Comparison of ENCODE assay signal across 26 mouse cellular contexts in the genomic region with DNA sequence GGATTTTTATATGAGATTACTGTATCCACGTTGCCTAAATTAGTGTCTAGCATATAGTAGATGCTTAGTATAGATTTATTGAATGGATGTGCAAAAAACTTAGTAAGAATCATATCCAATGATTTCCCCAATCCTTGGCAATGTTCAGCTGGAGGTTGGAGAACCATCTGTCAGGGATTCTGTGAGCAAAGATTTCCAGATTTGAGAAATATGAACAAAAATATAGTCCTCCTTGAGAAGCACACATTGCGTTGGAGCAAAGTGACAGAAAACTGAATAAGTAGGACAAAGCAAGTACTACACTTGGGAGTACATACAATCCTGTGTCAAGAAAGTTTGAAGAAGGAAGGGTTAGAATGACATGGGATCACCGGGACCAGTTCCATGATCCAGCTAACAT. TPM values are rescaled to one million over a fixed set of nuclear protein-coding genes. Genes with fewer than 3 reads are reported as not detected.
DNase-seq lines count a peak whose midpoint lies in the region; ATAC-seq and TF ChIP-seq lines count a peak whose summit lies in the region.
"Had no signal": no experiment of that assay in that cellular context is flagged by ENCODE, and none has a peak within 500 bp of the region (broad histone marks: within the 10 kb centered on the region; RNA-seq: fewer than 3 reads in every experiment).

No protein-coding gene starts in this region.

- 94% methylated on average over 3 of the region's 3 CpGs for WGBS in forebrain, embryonic 14.5 days
- 93% methylated on average over 3 of the region's 3 CpGs for WGBS in forebrain, embryonic 10.5 days

- H3K4me1 ChIP-seq in forebrain, embryonic 14.5 days (ENCODE audit: control insufficient read depth, insufficient read depth, low read length) = no peaks in the 10 kb centered on the region
- H3K4me1 ChIP-seq in forebrain, embryonic 10.5 days = peaks cover 7% of the 10 kb centered on the region
- H3K4me1 ChIP-seq: liver, embryonic 13.5 days; stomach, embryonic 15.5 days had no signal

- no peaks in the 10 kb centered on the region for H3K27me3 ChIP-seq in forebrain, embryonic 14.5 days (replicated peaks; ENCODE audit: control insufficient read depth, insufficient read depth, low read length)
- H3K27me3 ChIP-seq in forebrain, embryonic 10.5 days (ENCODE audit: poor library complexity, severe bottlenecking) = no peaks in the 10 kb centered on the region
- H3K27me3 ChIP-seq: forebrain, embryonic 12.5 days; limb, embryonic 12.5 days; stomach, embryonic 15.5 days had no signal

- ATAC-seq in forebrain, embryonic 14.5 days = no peak
- ATAC-seq: CD4-positive, CD25-positive, alpha-beta regulatory T cell, adult 4 months; Patski had no signal

- TF ChIP-seq CTCF in brain, embryonic 14.5 days (IDR thresholded peaks at IDR 0.05; ENCODE audit: borderline replicate concordance, extremely low read depth, insufficient read depth, insufficient read length) = no peak

- no peak overlapping the region for H3K4me3 ChIP-seq in forebrain, embryonic 14.5 days (ENCODE audit: low read depth, low read length)
- no peak overlapping the region for H3K4me3 ChIP-seq in forebrain, embryonic 10.5 days
- H3K4me3 ChIP-seq: forebrain, embryonic 12.5 days; hindbrain, embryonic 10.5 days; limb, embryonic 12.5 days; liver, embryonic 13.5 days; midbrain, embryonic 10.5 days; stomach, embryonic 15.5 days had no signal

- no peak for TF ChIP-seq POLR2A in brain, embryonic 14.5 days (IDR thresholded peaks at IDR 0.05; ENCODE audit: borderline replicate concordance, extremely low read depth, insufficient read depth, insufficient read length, poor library complexity, severe bottlenecking)

- no peaks in the 10 kb centered on the region for H3K9me3 ChIP-seq in forebrain, embryonic 14.5 days (replicated peaks; ENCODE audit: control insufficient read depth, low read length)
- no peaks in the 10 kb centered on the region for H3K9me3 ChIP-seq in forebrain, embryonic 10.5 days
- H3K9me3 ChIP-seq: forebrain, embryonic 12.5 days; hindbrain, embryonic 10.5 days; limb, embryonic 12.5 days; liver, embryonic 13.5 days; midbrain, embryonic 10.5 days; stomach, embryonic 15.5 days had no signal

- H3K36me3 ChIP-seq in forebrain, embryonic 14.5 days (ENCODE audit: control insufficient read depth, insufficient read depth, low read length) = no peaks in the 10 kb centered on the region
- no peaks in the 10 kb centered on the region for H3K36me3 ChIP-seq in forebrain, embryonic 10.5 days (replicated peaks)
- H3K36me3 ChIP-seq: forebrain, embryonic 12.5 days; hindbrain, embryonic 10.5 days; limb, embryonic 12.5 days; liver, embryonic 13.5 days; midbrain, embryonic 10.5 days; stomach, embryonic 15.5 days had no signal

- intact Hi-C loops in left cerebral cortex, postnatal 36 days (cut with DNase I) = no loop called here

- no peak overlapping the region for H3K4me2 ChIP-seq in forebrain, embryonic 14.5 days (ENCODE audit: low read length)
- H3K4me2 ChIP-seq: forebrain, embryonic 12.5 days; limb, embryonic 12.5 days; liver, embryonic 13.5 days; lung, embryonic 14.5 days; stomach, embryonic 15.5 days had no signal

- H3K27ac ChIP-seq in forebrain, embryonic 14.5 days (ENCODE audit: low read depth, low read length) = no peak overlapping the region
- no peak overlapping the region for H3K27ac ChIP-seq in forebrain, embryonic 10.5 days
- H3K27ac ChIP-seq: forebrain, embryonic 12.5 days; hindbrain, embryonic 10.5 days; kidney, postnatal 0 days; limb, embryonic 12.5 days; liver, embryonic 13.5 days; macrophage; midbrain, embryonic 10.5 days; stomach, embryonic 15.5 days had no signal

- no peak overlapping the region for H3K9ac ChIP-seq in forebrain, embryonic 14.5 days (ENCODE audit: low read length)
- H3K9ac ChIP-seq: forebrain, embryonic 12.5 days; limb, embryonic 12.5 days; liver, embryonic 13.5 days; lung, embryonic 14.5 days; stomach, embryonic 15.5 days had no signal

- peak; percentile 21 for DNase-seq in forebrain, embryonic 14.5 days (ENCODE audit: low spot score)
- DNase-seq in forebrain, embryonic 10.5 days (ENCODE audit: extremely low spot score, low spot score) = no peak
- DNase-seq in layer of hippocampus, adult 11-12 months (ENCODE audit: low spot score) = peak; percentile 35
- DNase-seq in layer of hippocampus, postnatal 10 days (ENCODE audit: low spot score in 2 of 2) = no peak
- peak; percentile 4 for DNase-seq in brain, embryonic 14.5 days (ENCODE audit: low read depth)
- peak; percentile 23 to 30 for DNase-seq in left cerebral cortex, postnatal 36 days (ENCODE audit: low spot score in 2 of 2)
- no peak for DNase-seq in urinary bladder, postnatal 4 days (ENCODE audit: low spot score in 2 of 2)
- DNase-seq in lung, postnatal 25 days (ENCODE audit: low spot score) = no peak
- DNase-seq: adrenal gland, adult 8-10 months; cerebellum, adult 11-12 months; cerebellum, postnatal 36 days; gastrocnemius, postnatal 14 days; kidney, adult 18-20 months; liver, embryonic 13.5 days; lung, embryonic 14.5 days; thymus, adult 2 months had no signal

RNA-seq across cellular contexts. Expression of a gene that starts 8.9 kb away (rescaled TPM):
- polyA plus RNA-seq in forebrain, embryonic 14.5 days (2014; fragmentation: Nextera tagmentation; extraction: Ambion mirVana) = 2.3 and 3.5 TPM in 2 replicates
- 0.67 and 0.90 TPM in 2 replicates for polyA plus RNA-seq in forebrain, embryonic 10.5 days (2016; fragmentation: Nextera tagmentation; extraction: Ambion mirVana)
- total RNA-seq in layer of hippocampus, postnatal 10 days (2021) = 10 to 100 TPM; 20.7 to 28.5 TPM
- polyA plus RNA-seq in brain, embryonic 14.5 days (2012; rRNA removed) = 6.2 and 11.7 TPM in 2 replicates
- 10 to 100 TPM; 19.6 to 22.9 TPM for total RNA-seq in left cerebral cortex, postnatal 36 days (2021)
- polyA plus RNA-seq: CD4-positive, CD25-positive, alpha-beta regulatory T cell, adult 4 months; macrophage; spleen, adult 2 months had no signal

RNA-seq across cellular contexts. Expression of a gene that starts 55.1 kb away (rescaled TPM):
- 0.14 and 0.20 TPM in 2 replicates for polyA plus RNA-seq in forebrain, embryonic 14.5 days (2014; fragmentation: Nextera tagmentation; extraction: Ambion mirVana)
- polyA plus RNA-seq in forebrain, embryonic 10.5 days (2016; fragmentation: Nextera tagmentation; extraction: Ambion mirVana) = 0.16 and 0.17 TPM in 2 replicates
- total RNA-seq in layer of hippocampus, postnatal 10 days (2021) = 1 to 10 TPM; 1.4 to 3.0 TPM
- polyA plus RNA-seq in brain, embryonic 14.5 days (2012; rRNA removed) = 0.97 and 1.6 TPM in 2 replicates
- total RNA-seq in left cerebral cortex, postnatal 36 days (2021) = 1 to 10 TPM; 1.5 to 3.2 TPM

Comparison
In these comparisons a context has a peak if more than half of its experiments do, and no peak if none do; other contexts are left out.
1. DNase-seq: peak in forebrain, embryonic 14.5 days (single experiment), layer of hippocampus, adult 11-12 months (single experiment), brain, embryonic 14.5 days (single experiment) and left cerebral cortex, postnatal 36 days (2 of 2); none in forebrain, embryonic 10.5 days (single experiment), layer of hippocampus, postnatal 10 days (0 of 2), urinary bladder, postnatal 4 days (0 of 2) and lung, postnatal 25 days (single experiment).